Comparison of ENCODE assay signal across 18 mouse cellular contexts in the genomic region with DNA sequence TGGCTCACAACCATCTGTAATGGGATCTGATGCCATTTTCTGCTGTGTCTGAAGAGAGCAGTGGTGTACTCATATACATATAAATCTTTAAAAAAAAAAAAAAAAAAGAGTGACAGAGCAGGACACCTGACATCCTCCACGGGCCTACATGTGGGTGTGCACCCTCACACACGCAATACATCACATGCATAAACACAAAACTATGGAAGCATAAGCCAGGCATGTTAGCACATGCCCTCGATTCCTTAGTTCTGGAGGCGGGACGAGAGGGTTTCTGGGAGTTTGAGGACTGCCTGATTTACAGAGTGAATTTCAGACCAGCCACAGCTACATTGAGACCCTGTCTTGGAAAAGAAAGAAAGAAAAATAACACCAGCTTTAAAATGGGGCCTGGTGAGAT. TPM values are rescaled to one million over a fixed set of nuclear protein-coding genes. Genes with fewer than 3 reads are reported as not detected.
DNase-seq lines count a peak whose midpoint lies in the region; ATAC-seq lines count a peak whose summit lies in the region.
"Had no signal": no experiment of that assay in that cellular context is flagged by ENCODE, and none has a peak within 500 bp of the region (broad histone marks: within the 10 kb centered on the region; RNA-seq: fewer than 3 reads in every experiment).

No protein-coding gene starts in this region.

- H3K9me3 ChIP-seq in hindbrain, embryonic 14.5 days (ENCODE audit: control insufficient read depth, low read length): no peaks in the 10 kb centered on the region
- no peaks in the 10 kb centered on the region for H3K9me3 ChIP-seq in hindbrain, embryonic 11.5 days (ENCODE audit: control insufficient read depth, low read length)
- no peaks in the 10 kb centered on the region for H3K9me3 ChIP-seq in midbrain, embryonic 13.5 days
- no peaks in the 10 kb centered on the region for H3K9me3 ChIP-seq in midbrain, embryonic 15.5 days
- H3K9me3 ChIP-seq in forebrain, embryonic 13.5 days (replicated peaks): no peaks in the 10 kb centered on the region
- H3K9me3 ChIP-seq: embryonic facial prominence, embryonic 12.5 days; heart, embryonic 15.5 days; midbrain, embryonic 10.5 days had no signal

- no peak for ATAC-seq in hindbrain, embryonic 14.5 days (ENCODE audit: low FRiP score)
- ATAC-seq in hindbrain, embryonic 11.5 days (ENCODE audit: low FRiP score): no peak
- no peak for ATAC-seq in midbrain, embryonic 13.5 days
- ATAC-seq in midbrain, embryonic 15.5 days (replicated peaks): no peak
- no peak for ATAC-seq in forebrain, embryonic 13.5 days

- no peaks in the 10 kb centered on the region for H3K4me1 ChIP-seq in hindbrain, embryonic 14.5 days (replicated peaks; ENCODE audit: control insufficient read depth, insufficient read depth, low read length)
- H3K4me1 ChIP-seq in hindbrain, embryonic 11.5 days (replicated peaks; ENCODE audit: control insufficient read depth, insufficient read depth, low read length): no peaks in the 10 kb centered on the region
- H3K4me1 ChIP-seq in midbrain, embryonic 13.5 days (replicated peaks): 0 out of 2 replicates have a peak, but pooled peaks cover 6% of the 10 kb centered on the region
- no peaks in the 10 kb centered on the region for H3K4me1 ChIP-seq in midbrain, embryonic 15.5 days
- H3K4me1 ChIP-seq in forebrain, embryonic 13.5 days: peaks cover 17% of the 10 kb centered on the region
- H3K4me1 ChIP-seq: embryonic facial prominence, embryonic 12.5 days; heart, embryonic 15.5 days had no signal

- no peaks in the 10 kb centered on the region for H3K27me3 ChIP-seq in hindbrain, embryonic 14.5 days (ENCODE audit: control insufficient read depth, insufficient read depth, low read length)
- no peaks in the 10 kb centered on the region for H3K27me3 ChIP-seq in hindbrain, embryonic 11.5 days (ENCODE audit: control insufficient read depth, insufficient read depth, low read length)
- no peaks in the 10 kb centered on the region for H3K27me3 ChIP-seq in midbrain, embryonic 13.5 days
- no peaks in the 10 kb centered on the region for H3K27me3 ChIP-seq in midbrain, embryonic 15.5 days (replicated peaks)
- no peaks in the 10 kb centered on the region for H3K27me3 ChIP-seq in forebrain, embryonic 13.5 days
- H3K27me3 ChIP-seq: embryonic facial prominence, embryonic 12.5 days; heart, embryonic 15.5 days had no signal

- peaks cover 23% of the 10 kb centered on the region for H3K36me3 ChIP-seq in hindbrain, embryonic 14.5 days (replicated peaks; ENCODE audit: control insufficient read depth, insufficient read depth)
- H3K36me3 ChIP-seq in hindbrain, embryonic 11.5 days (ENCODE audit: control insufficient read depth, insufficient read depth, low read length): no peaks in the 10 kb centered on the region
- H3K36me3 ChIP-seq in midbrain, embryonic 13.5 days: peaks cover 26% of the 10 kb centered on the region
- H3K36me3 ChIP-seq in midbrain, embryonic 15.5 days (replicated peaks): 0 out of 2 replicates have a peak, but pooled peaks cover 3% of the 10 kb centered on the region
- H3K36me3 ChIP-seq in forebrain, embryonic 13.5 days (ENCODE audit: poor library complexity, severe bottlenecking): peaks cover 28% of the 10 kb centered on the region
- no peaks in the 10 kb centered on the region for H3K36me3 ChIP-seq in macrophage (ENCODE audit: inconsistent target)

- DNase-seq in hindbrain, embryonic 14.5 days (ENCODE audit: low spot score): no peak
- DNase-seq in hindbrain, embryonic 11.5 days (ENCODE audit: low spot score): no peak
- DNase-seq in cerebellum, adult 11-12 months: no peak
- DNase-seq in yolk sac, embryonic 10.5 days (ENCODE audit: low spot score): no peak
- DNase-seq: adrenal gland, postnatal 25 days; cerebellum, postnatal 14 days; kidney, adult 9 months had no signal

- no peak overlapping the region for H3K9ac ChIP-seq in hindbrain, embryonic 14.5 days
- H3K9ac ChIP-seq in hindbrain, embryonic 11.5 days (ENCODE audit: low read depth, low read length): no peak overlapping the region
- H3K9ac ChIP-seq in midbrain, embryonic 13.5 days (replicated peaks): peak overlapping the region; percentile 23; the same call in 1 of the 2 replicates
- H3K9ac ChIP-seq in midbrain, embryonic 15.5 days: no peak overlapping the region
- no peak overlapping the region for H3K9ac ChIP-seq in forebrain, embryonic 13.5 days
- H3K9ac ChIP-seq: embryonic facial prominence, embryonic 12.5 days; heart, embryonic 15.5 days had no signal

- 0 out of 2 replicates have a peak overlapping the region, but pooled peaks have one; percentile 20 for H3K27ac ChIP-seq in hindbrain, embryonic 14.5 days
- H3K27ac ChIP-seq in hindbrain, embryonic 11.5 days (ENCODE audit: low read depth, low read length): no peak overlapping the region
- peak overlapping the region; percentile 45; the same call in 1 of the 2 replicates for H3K27ac ChIP-seq in midbrain, embryonic 13.5 days
- no peak overlapping the region for H3K27ac ChIP-seq in midbrain, embryonic 15.5 days
- H3K27ac ChIP-seq in forebrain, embryonic 13.5 days: peak overlapping the region; percentile 74
- H3K27ac ChIP-seq in macrophage: peak overlapping the region; percentile 21; the same call in 1 of the 2 replicates
- H3K27ac ChIP-seq: embryonic facial prominence, embryonic 12.5 days; heart, embryonic 15.5 days; midbrain, embryonic 10.5 days had no signal

- H3K4me3 ChIP-seq in hindbrain, embryonic 14.5 days (replicated peaks; ENCODE audit: low read length): no peak overlapping the region
- H3K4me3 ChIP-seq in hindbrain, embryonic 11.5 days (ENCODE audit: low read depth, low read length): no peak overlapping the region
- H3K4me3 ChIP-seq in midbrain, embryonic 13.5 days (replicated peaks): no peak overlapping the region
- no peak overlapping the region for H3K4me3 ChIP-seq in midbrain, embryonic 15.5 days
- no peak overlapping the region for H3K4me3 ChIP-seq in forebrain, embryonic 13.5 days
- H3K4me3 ChIP-seq in macrophage (ENCODE audit: inconsistent target): no peak overlapping the region
- H3K4me3 ChIP-seq: embryonic facial prominence, embryonic 12.5 days; heart, embryonic 15.5 days; midbrain, embryonic 10.5 days had no signal

- H3K4me2 ChIP-seq in hindbrain, embryonic 14.5 days (replicated peaks): no peak overlapping the region
- no peak overlapping the region for H3K4me2 ChIP-seq in hindbrain, embryonic 11.5 days (replicated peaks; ENCODE audit: low read depth, low read length)
- no peak overlapping the region for H3K4me2 ChIP-seq in midbrain, embryonic 13.5 days (replicated peaks)
- H3K4me2 ChIP-seq in midbrain, embryonic 15.5 days: no peak overlapping the region
- no peak overlapping the region for H3K4me2 ChIP-seq in forebrain, embryonic 13.5 days
- H3K4me2 ChIP-seq: embryonic facial prominence, embryonic 12.5 days; heart, embryonic 15.5 days had no signal

- H3K79me2 ChIP-seq in macrophage (ENCODE audit: inconsistent target): no peaks in the 10 kb centered on the region

- 87% methylated on average over 5 of the region's 5 CpGs for WGBS in hindbrain, embryonic 14.5 days
- 93% methylated on average over 5 of the region's 5 CpGs for WGBS in hindbrain, embryonic 11.5 days
- 82% methylated on average over 5 of the region's 5 CpGs for WGBS in midbrain, embryonic 13.5 days
- WGBS in midbrain, embryonic 15.5 days: 88% methylated on average over 5 of the region's 5 CpGs
- WGBS in forebrain, embryonic 13.5 days: 49% methylated on average over 5 of the region's 5 CpGs
- WGBS in macrophage (ENCODE audit: missing documents): 100% methylated on average over 4 of the region's 5 CpGs

RNA-seq across cellular contexts. Expression of gene Ctnnbip1, which starts 13.7 kb away (rescaled TPM):
- polyA plus RNA-seq in hindbrain, embryonic 14.5 days (2014; fragmentation: Nextera tagmentation; extraction: Ambion mirVana): 99.0 and 100 TPM in 2 replicates
- polyA plus RNA-seq in hindbrain, embryonic 11.5 days (2014; fragmentation: Nextera tagmentation; extraction: Ambion mirVana): 63.4 and 65.2 TPM in 2 replicates
- polyA plus RNA-seq in midbrain, embryonic 13.5 days (2015; fragmentation: Nextera tagmentation; extraction: Ambion mirVana): 74.6 and 79.6 TPM in 2 replicates
- polyA plus RNA-seq in midbrain, embryonic 15.5 days (2015; fragmentation: Nextera tagmentation; extraction: Ambion mirVana): 99.5 and 106 TPM in 2 replicates
- polyA plus RNA-seq in forebrain, embryonic 13.5 days (2015; fragmentation: Nextera tagmentation; extraction: Ambion mirVana): 80.2 and 81.2 TPM in 2 replicates
- 1 to 10 TPM in 22 of 26 experiments, under 1 TPM in 4; 0.41 to 5.9 (median 2.3) TPM for total RNA-seq in macrophage (2018; cell fraction: chromatin; rRNA removed)
- total RNA-seq in macrophage (2018; cell fraction: cytosol; rRNA removed): 1 to 10 TPM; 5.4 to 9.4 (median 7.0) TPM
- total RNA-seq in macrophage (2018; cell fraction: nucleus; rRNA removed): 10 to 100 TPM in 1 of 26 experiments, 1 to 10 TPM in 25; 1.8 to 11.8 (median 4.0) TPM
- polyA plus RNA-seq in macrophage (2018): 5.3 to 13.7 TPM (median 7.0 TPM) in 3 replicates

RNA-seq across cellular contexts. Expression of gene Lzic, which starts 19.3 kb away (rescaled TPM):
- polyA plus RNA-seq in hindbrain, embryonic 14.5 days (2014; fragmentation: Nextera tagmentation; extraction: Ambion mirVana): 49.9 and 52.5 TPM in 2 replicates
- polyA plus RNA-seq in hindbrain, embryonic 11.5 days (2014; fragmentation: Nextera tagmentation; extraction: Ambion mirVana): 48.4 and 54.8 TPM in 2 replicates
- polyA plus RNA-seq in midbrain, embryonic 13.5 days (2015; fragmentation: Nextera tagmentation; extraction: Ambion mirVana): 45.5 and 50.8 TPM in 2 replicates
- 36.6 and 39.9 TPM in 2 replicates for polyA plus RNA-seq in midbrain, embryonic 15.5 days (2015; fragmentation: Nextera tagmentation; extraction: Ambion mirVana)
- polyA plus RNA-seq in forebrain, embryonic 13.5 days (2015; fragmentation: Nextera tagmentation; extraction: Ambion mirVana): 50.3 and 59.4 TPM in 2 replicates
- 10 to 100 TPM in 22 of 26 experiments, 1 to 10 TPM in 4; 4.2 to 39.3 (median 18.9) TPM for total RNA-seq in macrophage (2018; cell fraction: chromatin; rRNA removed)
- total RNA-seq in macrophage (2018; cell fraction: cytosol; rRNA removed): 10 to 100 TPM; 12.3 to 24.9 (median 20.6) TPM
- 10 to 100 TPM in 20 of 26 experiments, 1 to 10 TPM in 6; 7.8 to 30.6 (median 13.4) TPM for total RNA-seq in macrophage (2018; cell fraction: nucleus; rRNA removed)
- polyA plus RNA-seq in macrophage (2018): 14.7 to 24.7 TPM (median 16.3 TPM) in 3 replicates

RNA-seq across cellular contexts. Expression of gene Nmnat1, which starts 19.4 kb away (rescaled TPM):
- polyA plus RNA-seq in hindbrain, embryonic 14.5 days (2014; fragmentation: Nextera tagmentation; extraction: Ambion mirVana): 7.5 and 8.2 TPM in 2 replicates
- 15.5 and 16.9 TPM in 2 replicates for polyA plus RNA-seq in hindbrain, embryonic 11.5 days (2014; fragmentation: Nextera tagmentation; extraction: Ambion mirVana)
- polyA plus RNA-seq in midbrain, embryonic 13.5 days (2015; fragmentation: Nextera tagmentation; extraction: Ambion mirVana): 9.8 and 12.5 TPM in 2 replicates
- 7.2 and 7.9 TPM in 2 replicates for polyA plus RNA-seq in midbrain, embryonic 15.5 days (2015; fragmentation: Nextera tagmentation; extraction: Ambion mirVana)
- polyA plus RNA-seq in forebrain, embryonic 13.5 days (2015; fragmentation: Nextera tagmentation; extraction: Ambion mirVana): 11.8 and 15.7 TPM in 2 replicates
- total RNA-seq in macrophage (2018; cell fraction: chromatin; rRNA removed): 10 to 100 TPM in 2 of 26 experiments, 1 to 10 TPM in 24; 3.4 to 13.4 (median 6.9) TPM
- total RNA-seq in macrophage (2018; cell fraction: cytosol; rRNA removed): 10 to 100 TPM in 8 of 26 experiments, 1 to 10 TPM in 18; 5.7 to 11.8 (median 9.3) TPM
- 1 to 10 TPM; 3.7 to 9.8 (median 6.0) TPM for total RNA-seq in macrophage (2018; cell fraction: nucleus; rRNA removed)
- 7.8 to 9.7 TPM (median 8.5 TPM) in 3 replicates for polyA plus RNA-seq in macrophage (2018)

RNA-seq across cellular contexts. Expression of gene Tmem274, which starts 27.2 kb away (rescaled TPM):
- polyA plus RNA-seq in hindbrain, embryonic 14.5 days (2014; fragmentation: Nextera tagmentation; extraction: Ambion mirVana): 0.37 TPM in 1 of 2 replicates, not detected in the other
- polyA plus RNA-seq in hindbrain, embryonic 11.5 days (2014; fragmentation: Nextera tagmentation; extraction: Ambion mirVana): not detected in 2 replicates
- polyA plus RNA-seq in midbrain, embryonic 13.5 days (2015; fragmentation: Nextera tagmentation; extraction: Ambion mirVana): 0.65 TPM in 1 of 2 replicates, not detected in the other
- not detected in 2 replicates for polyA plus RNA-seq in midbrain, embryonic 15.5 days (2015; fragmentation: Nextera tagmentation; extraction: Ambion mirVana)
- polyA plus RNA-seq in forebrain, embryonic 13.5 days (2015; fragmentation: Nextera tagmentation; extraction: Ambion mirVana): 0.28 and 0.62 TPM in 2 replicates
- not detected for total RNA-seq in macrophage (2018; cell fraction: chromatin; rRNA removed)
- total RNA-seq in macrophage (2018; cell fraction: cytosol; rRNA removed): not detected
- total RNA-seq in macrophage (2018; cell fraction: nucleus; rRNA removed): not detected
- polyA plus RNA-seq in macrophage (2018): not detected in 3 replicates
- total RNA-seq: adrenal gland, postnatal 25 days; layer of hippocampus, adult 8-10 months; left cerebral cortex, adult 8-10 months had no signal
- polyA plus RNA-seq: gonadal fat pad, adult 2 months; neural tube, embryonic 14.5 days had no signal

RNA-seq across cellular contexts. Expression of gene Rbp7, which starts 49.6 kb away (rescaled TPM):
- not detected in 2 replicates for polyA plus RNA-seq in hindbrain, embryonic 14.5 days (2014; fragmentation: Nextera tagmentation; extraction: Ambion mirVana)
- not detected in 2 replicates for polyA plus RNA-seq in hindbrain, embryonic 11.5 days (2014; fragmentation: Nextera tagmentation; extraction: Ambion mirVana)
- not detected in 2 replicates for polyA plus RNA-seq in midbrain, embryonic 13.5 days (2015; fragmentation: Nextera tagmentation; extraction: Ambion mirVana)
- 0.99 TPM in 1 of 2 replicates, not detected in the other for polyA plus RNA-seq in midbrain, embryonic 15.5 days (2015; fragmentation: Nextera tagmentation; extraction: Ambion mirVana)
- not detected in 2 replicates for polyA plus RNA-seq in forebrain, embryonic 13.5 days (2015; fragmentation: Nextera tagmentation; extraction: Ambion mirVana)
- total RNA-seq in macrophage (2018; cell fraction: chromatin; rRNA removed): not detected
- not detected for total RNA-seq in macrophage (2018; cell fraction: cytosol; rRNA removed)
- not detected for total RNA-seq in macrophage (2018; cell fraction: nucleus; rRNA removed)
- polyA plus RNA-seq in macrophage (2018): not detected in 3 replicates
- total RNA-seq: layer of hippocampus, adult 8-10 months; left cerebral cortex, adult 8-10 months had no signal
- polyA plus RNA-seq: midbrain, embryonic 10.5 days; neural tube, embryonic 14.5 days had no signal

Comparison
In these comparisons a context has a peak if more than half of its experiments do, and no peak if none do; other contexts are left out.
1. H3K27ac ChIP-seq: peak in hindbrain, embryonic 14.5 days (single experiment), midbrain, embryonic 13.5 days (single experiment), forebrain, embryonic 13.5 days (single experiment) and macrophage (single experiment); none in hindbrain, embryonic 11.5 days (single experiment) and midbrain, embryonic 15.5 days (single experiment).